Mouse (Mus musculus): ENCODE data around the gene H2al1d. TPM values are rescaled to one million over a fixed set of nuclear protein-coding genes. Genes with fewer than 3 reads are reported as not detected.
"Not testable (repeated sequence)": the region's sequence is repeated elsewhere in the genome, so short reads cannot be mapped to it uniquely, and the experiment has no call there.

Gene H2al1d
- total RNA-seq, 1 experiment = not detected

DNA sequence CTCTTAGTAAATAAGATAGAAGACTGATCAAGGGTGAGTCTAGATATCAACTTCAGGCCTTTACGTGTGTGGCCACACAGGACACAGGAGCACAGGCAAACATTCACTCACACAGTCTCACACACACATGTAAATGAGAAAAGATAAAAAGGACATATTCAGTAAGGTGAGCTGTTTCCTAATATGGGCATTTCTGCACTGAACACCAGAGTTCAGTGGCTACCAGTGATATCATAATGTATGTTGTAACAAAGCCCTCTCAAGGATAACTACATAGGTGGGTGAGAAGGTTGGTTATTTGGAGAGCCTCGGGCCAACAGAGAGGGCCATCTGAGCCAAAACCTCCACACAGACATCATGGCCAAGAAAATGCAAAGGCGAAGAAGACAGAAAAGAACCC is 3.0 kb downstream of the H2al1d start, which contains the start of gene H2al1e:
H2al1e (plus strand) TSS at position 301 of the 400 bp plus-strand sequence.
- H3K4me3 ChIP-seq (ENCODE audit: insufficient read depth in 1 of 2, low read depth in 1 of 2, low read length in 2 of 2, poor library complexity in 1 of 2, severe bottlenecking in 1 of 2); H3K36me3 ChIP-seq (ENCODE audit: control insufficient read depth, insufficient read depth, low read length, poor library complexity, severe bottlenecking); H3K9ac ChIP-seq (ENCODE audit: insufficient read depth, low read depth, low read length, poor library complexity, severe bottlenecking); H3K9me3 ChIP-seq (ENCODE audit: control insufficient read depth, insufficient read depth, low read depth, low read length); DNase-seq (ENCODE audit: low read depth, low spot score); H3K4me1 ChIP-seq (ENCODE audit: control insufficient read depth in 2 of 2, insufficient read depth in 2 of 2, low read length in 2 of 2, poor library complexity in 1 of 2); H3K27ac ChIP-seq (ENCODE audit: insufficient read depth, low read depth, low read length, poor library complexity, severe bottlenecking); in situ Hi-C loops (cut with MboI; ENCODE audit: low sequenced_read_pairs in 2 of 2, unreplicated experiment in 2 of 2): not testable (repeated sequence)

DNA sequence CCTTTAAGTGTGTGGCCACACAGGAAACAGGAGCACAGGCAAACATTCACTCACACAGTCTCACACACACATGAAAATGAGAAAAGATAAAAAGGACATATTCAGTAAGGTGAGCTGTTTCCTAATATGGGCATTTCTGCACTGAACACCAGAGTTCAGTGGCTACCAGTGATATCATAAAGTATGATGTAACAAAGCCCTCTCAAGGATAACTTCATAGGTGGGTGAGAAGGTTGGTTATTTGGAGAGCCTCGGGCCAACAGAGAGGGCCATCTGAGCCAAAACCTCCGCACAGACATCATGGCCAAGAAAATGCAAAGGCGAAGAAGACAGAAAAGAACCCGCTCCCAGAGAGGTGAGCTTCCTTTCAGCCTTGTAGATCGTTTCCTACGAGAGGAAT is 6.2 kb downstream of the H2al1d start, which contains the start of gene H2al1f:
H2al1f (plus strand) TSS at position 301 of the 400 bp plus-strand sequence.
- H3K9ac ChIP-seq (ENCODE audit: insufficient read depth, low read depth, low read length, poor library complexity, severe bottlenecking); in situ Hi-C loops (cut with MboI; ENCODE audit: low sequenced_read_pairs in 2 of 2, unreplicated experiment in 2 of 2): not testable (repeated sequence)

DNA sequence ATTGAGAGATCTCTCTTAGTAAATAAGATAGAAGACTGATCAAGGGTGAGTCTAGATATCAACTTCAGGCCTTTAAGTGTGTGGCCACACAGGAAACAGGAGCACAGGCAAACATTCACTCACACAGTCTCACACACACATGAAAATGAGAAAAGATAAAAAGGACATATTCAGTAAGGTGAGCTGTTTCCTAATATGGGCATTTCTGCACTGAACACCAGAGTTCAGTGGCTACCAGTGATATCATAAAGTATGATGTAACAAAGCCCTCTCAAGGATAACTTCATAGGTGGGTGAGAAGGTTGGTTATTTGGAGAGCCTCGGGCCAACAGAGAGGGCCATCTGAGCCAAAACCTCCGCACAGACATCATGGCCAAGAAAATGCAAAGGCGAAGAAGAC is 9.3 kb downstream of the H2al1d start, which contains the start of gene H2al1g:
H2al1g (plus strand) TSS at position 301 of the 400 bp plus-strand sequence.
- H3K4me3 ChIP-seq (ENCODE audit: insufficient read depth in 1 of 2, low read depth in 1 of 2, low read length in 2 of 2, poor library complexity in 1 of 2, severe bottlenecking in 1 of 2); DNase-seq (ENCODE audit: low read depth, low spot score); in situ Hi-C loops (cut with MboI; ENCODE audit: low sequenced_read_pairs in 2 of 2, unreplicated experiment in 2 of 2); H3K9me3 ChIP-seq (ENCODE audit: control insufficient read depth, insufficient read depth, low read depth, low read length); H3K36me3 ChIP-seq (ENCODE audit: control insufficient read depth, insufficient read depth, low read length, poor library complexity, severe bottlenecking); H3K4me1 ChIP-seq (ENCODE audit: control insufficient read depth in 2 of 2, insufficient read depth in 2 of 2, low read length in 2 of 2, poor library complexity in 1 of 2); H3K9ac ChIP-seq (ENCODE audit: insufficient read depth, low read depth, low read length, poor library complexity, severe bottlenecking); H3K27ac ChIP-seq (ENCODE audit: insufficient read depth, low read depth, low read length, poor library complexity, severe bottlenecking): not testable (repeated sequence)

More for the DNA sequence above, 6.2 kb downstream of the H2al1d start, which contains the start of gene H2al1f:
- not testable (repeated sequence) for H3K36me3 ChIP-seq (ENCODE audit: control insufficient read depth, insufficient read depth, low read length, poor library complexity, severe bottlenecking); H3K4me3 ChIP-seq (ENCODE audit: insufficient read depth in 1 of 2, low read depth in 1 of 2, low read length in 2 of 2, poor library complexity in 1 of 2, severe bottlenecking in 1 of 2); H3K4me1 ChIP-seq (ENCODE audit: control insufficient read depth in 2 of 2, insufficient read depth in 2 of 2, low read length in 2 of 2, poor library complexity in 1 of 2); DNase-seq (ENCODE audit: low read depth, low spot score); H3K27ac ChIP-seq (ENCODE audit: insufficient read depth, low read depth, low read length, poor library complexity, severe bottlenecking); H3K9me3 ChIP-seq (ENCODE audit: control insufficient read depth, insufficient read depth, low read depth, low read length)

DNA sequence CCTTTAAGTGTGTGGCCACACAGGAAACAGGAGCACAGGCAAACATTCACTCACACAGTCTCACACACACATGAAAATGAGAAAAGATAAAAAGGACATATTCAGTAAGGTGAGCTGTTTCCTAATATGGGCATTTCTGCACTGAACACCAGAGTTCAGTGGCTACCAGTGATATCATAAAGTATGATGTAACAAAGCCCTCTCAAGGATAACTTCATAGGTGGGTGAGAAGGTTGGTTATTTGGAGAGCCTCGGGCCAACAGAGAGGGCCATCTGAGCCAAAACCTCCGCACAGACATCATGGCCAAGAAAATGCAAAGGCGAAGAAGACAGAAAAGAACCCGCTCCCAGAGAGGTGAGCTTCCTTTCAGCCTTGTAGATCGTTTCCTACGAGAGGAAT is 12.6 kb downstream of the H2al1d start, which contains the start of gene H2al1h:
H2al1h (plus strand) TSS at position 301 of the 400 bp plus-strand sequence.
- H3K4me1 ChIP-seq (ENCODE audit: control insufficient read depth in 2 of 2, insufficient read depth in 2 of 2, low read length in 2 of 2, poor library complexity in 1 of 2); in situ Hi-C loops (cut with MboI; ENCODE audit: low sequenced_read_pairs in 2 of 2, unreplicated experiment in 2 of 2); H3K9ac ChIP-seq (ENCODE audit: insufficient read depth, low read depth, low read length, poor library complexity, severe bottlenecking); H3K4me3 ChIP-seq (ENCODE audit: insufficient read depth in 1 of 2, low read depth in 1 of 2, low read length in 2 of 2, poor library complexity in 1 of 2, severe bottlenecking in 1 of 2); H3K9me3 ChIP-seq (ENCODE audit: control insufficient read depth, insufficient read depth, low read depth, low read length); H3K27ac ChIP-seq (ENCODE audit: insufficient read depth, low read depth, low read length, poor library complexity, severe bottlenecking); DNase-seq (ENCODE audit: low read depth, low spot score); H3K36me3 ChIP-seq (ENCODE audit: control insufficient read depth, insufficient read depth, low read length, poor library complexity, severe bottlenecking): not testable (repeated sequence)

DNA sequence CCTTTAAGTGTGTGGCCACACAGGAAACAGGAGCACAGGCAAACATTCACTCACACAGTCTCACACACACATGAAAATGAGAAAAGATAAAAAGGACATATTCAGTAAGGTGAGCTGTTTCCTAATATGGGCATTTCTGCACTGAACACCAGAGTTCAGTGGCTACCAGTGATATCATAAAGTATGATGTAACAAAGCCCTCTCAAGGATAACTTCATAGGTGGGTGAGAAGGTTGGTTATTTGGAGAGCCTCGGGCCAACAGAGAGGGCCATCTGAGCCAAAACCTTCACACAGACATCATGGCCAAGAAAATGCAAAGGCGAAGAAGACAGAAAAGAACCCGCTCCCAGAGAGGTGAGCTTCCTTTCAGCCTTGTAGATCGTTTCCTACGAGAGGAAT is 15.7 kb downstream of the H2al1d start, which contains the start of gene H2al1i:
H2al1i (plus strand) TSS at position 301 of the 400 bp plus-strand sequence.
- in situ Hi-C loops (cut with MboI; ENCODE audit: low sequenced_read_pairs in 2 of 2, unreplicated experiment in 2 of 2); H3K36me3 ChIP-seq (ENCODE audit: control insufficient read depth, insufficient read depth, low read length, poor library complexity, severe bottlenecking); H3K9ac ChIP-seq (ENCODE audit: insufficient read depth, low read depth, low read length, poor library complexity, severe bottlenecking); H3K4me1 ChIP-seq (ENCODE audit: control insufficient read depth in 2 of 2, insufficient read depth in 2 of 2, low read length in 2 of 2, poor library complexity in 1 of 2); DNase-seq (ENCODE audit: low read depth, low spot score); H3K4me3 ChIP-seq (ENCODE audit: insufficient read depth in 1 of 2, low read depth in 1 of 2, low read length in 2 of 2, poor library complexity in 1 of 2, severe bottlenecking in 1 of 2); H3K27ac ChIP-seq (ENCODE audit: insufficient read depth, low read depth, low read length, poor library complexity, severe bottlenecking); H3K9me3 ChIP-seq (ENCODE audit: control insufficient read depth, insufficient read depth, low read depth, low read length): not testable (repeated sequence)

DNA sequence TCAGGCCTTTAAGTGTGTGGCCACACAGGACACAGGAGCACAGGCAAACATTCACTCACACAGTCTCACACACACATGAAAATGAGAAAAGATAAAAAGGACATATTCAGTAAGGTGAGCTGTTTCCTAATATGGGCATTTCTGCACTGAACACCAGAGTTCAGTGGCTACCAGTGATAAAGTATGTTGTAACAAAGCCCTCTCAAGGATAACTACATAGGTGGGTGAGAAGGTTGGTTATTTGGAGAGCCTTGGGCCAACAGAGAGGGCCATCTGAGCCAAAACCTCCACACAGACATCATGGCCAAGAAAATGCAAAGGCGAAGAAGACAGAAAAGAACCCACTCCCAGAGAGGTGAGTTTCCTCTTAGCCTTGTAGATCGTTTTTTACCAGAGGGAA is 18.9 kb downstream of the H2al1d start, which contains the start of gene H2al1j:
H2al1j (plus strand) TSS at position 301 of the 400 bp plus-strand sequence.
- H3K4me1 ChIP-seq (ENCODE audit: control insufficient read depth in 2 of 2, insufficient read depth in 2 of 2, low read length in 2 of 2, poor library complexity in 1 of 2); H3K4me3 ChIP-seq (ENCODE audit: insufficient read depth in 1 of 2, low read depth in 1 of 2, low read length in 2 of 2, poor library complexity in 1 of 2, severe bottlenecking in 1 of 2); H3K27ac ChIP-seq (ENCODE audit: insufficient read depth, low read depth, low read length, poor library complexity, severe bottlenecking); H3K9ac ChIP-seq (ENCODE audit: insufficient read depth, low read depth, low read length, poor library complexity, severe bottlenecking); DNase-seq (ENCODE audit: low read depth, low spot score); in situ Hi-C loops (cut with MboI; ENCODE audit: low sequenced_read_pairs in 2 of 2, unreplicated experiment in 2 of 2); H3K36me3 ChIP-seq (ENCODE audit: control insufficient read depth, insufficient read depth, low read length, poor library complexity, severe bottlenecking); H3K9me3 ChIP-seq (ENCODE audit: control insufficient read depth, insufficient read depth, low read depth, low read length): not testable (repeated sequence)

Data from ES-E14 (cell line).